Mouse (Mus musculus) embryonic stem cell, embryonic (primary cell): ENCODE measurements at regions not wholly inside any gene's neighbourhood (a gene's known extent, or its start where the extent isn't known, plus 50 kb on each side); places are given as distances from the start of the nearest gene placed in this dataset.

ENCODE experiments used
- CTCF ChIA-PET, 4 experiments: fragments of 300-600 bp in 2 of 4; fragments of 350-600 bp in 2 of 4; sonication (Branson Sonifier 250); formaldehyde crosslinking; loops; one replicate each; lab custom pipeline; 2022; ENCODE audit warnings: inconsistent platforms in 2 of 4; lab: Charles Lee
- POLR2A ChIA-PET, 4 experiments: fragments of 300-600 bp in 2 of 4; fragments of 350-600 bp in 2 of 4; sonication (Branson Sonifier 250); formaldehyde crosslinking; loops; one replicate each; lab custom pipeline; 2022; ENCODE audit warnings: antibody characterized with exemption in 4 of 4, inconsistent platforms in 1 of 4; lab: Charles Lee

DNA sequence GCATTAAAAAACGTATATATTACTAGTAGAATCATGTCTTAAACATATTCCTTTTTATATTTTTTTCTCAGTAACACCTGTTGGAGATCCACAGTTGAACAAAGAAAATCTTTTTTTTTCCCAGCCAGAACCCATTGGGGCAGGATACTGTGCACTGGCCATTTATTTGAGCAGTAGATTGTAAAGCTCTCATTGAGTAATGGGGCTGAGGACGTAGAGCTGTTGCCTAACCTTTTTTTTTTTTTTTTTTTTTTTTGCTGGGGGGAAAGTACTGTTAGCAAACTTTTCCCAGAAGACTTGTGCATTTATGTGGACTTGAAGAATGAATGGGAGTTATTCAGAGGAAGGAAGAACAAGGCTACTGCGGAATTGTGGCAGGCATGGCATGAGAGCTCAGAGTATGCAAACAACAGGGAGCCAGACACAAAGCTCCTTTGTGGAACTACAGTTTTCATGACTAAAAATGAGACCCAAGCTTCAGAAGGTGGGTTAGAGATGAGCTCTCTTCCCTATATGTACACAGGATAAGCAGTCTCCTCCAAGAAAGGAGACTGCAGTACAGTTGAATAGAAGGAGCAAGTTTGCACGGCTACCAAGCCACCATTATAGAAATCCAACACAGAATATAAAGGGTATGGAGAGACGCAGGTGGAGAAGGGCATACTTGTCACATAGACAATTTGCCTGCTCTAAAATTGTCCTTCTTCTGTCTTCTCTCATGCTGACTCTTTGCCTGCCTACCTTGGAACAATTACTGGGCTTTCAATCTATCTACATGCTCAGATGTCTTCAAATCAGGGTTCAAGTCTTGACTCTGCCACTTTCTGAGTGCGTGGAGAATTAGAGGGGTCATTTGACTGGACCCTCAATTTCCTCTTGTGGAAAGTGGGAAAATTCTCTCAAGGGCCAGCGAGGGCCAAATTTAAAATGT, 100.7 kb upstream of the Hs3st1 start:
- POLR2A ChIA-PET: interaction anchor here in 1 of 4 experiments (0.7 kb wide), 2 partner anchors 141 to 258 kb away, joined by 4 read pairs; no protein-coding TSS in a partner anchor

DNA sequence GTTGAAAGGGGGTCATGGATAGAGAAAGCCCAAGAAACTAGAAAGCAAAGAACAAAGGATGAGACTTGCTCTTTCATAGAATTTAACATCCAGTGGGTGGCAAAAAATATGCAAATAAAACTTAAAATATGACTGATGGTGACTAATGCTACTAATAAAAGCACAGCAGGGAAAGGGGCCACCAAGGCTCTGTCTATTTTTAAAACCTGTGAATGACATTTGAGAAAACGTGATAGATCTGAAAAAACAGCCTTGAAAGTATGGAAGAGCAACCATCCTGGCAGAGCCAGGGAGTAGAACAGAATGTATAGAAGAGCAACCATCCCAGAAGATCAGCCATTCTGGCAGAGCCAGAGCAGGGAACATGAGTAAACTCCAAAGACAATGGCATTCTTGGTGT, 91.9 kb upstream of the Hs3st1 start:
- ChIA-PET CTCF (no interaction called here), POLR2A (no interaction called here)

More for the DNA sequence above, 100.7 kb upstream of the Hs3st1 start:
- CTCF ChIA-PET: no interaction called here

DNA sequence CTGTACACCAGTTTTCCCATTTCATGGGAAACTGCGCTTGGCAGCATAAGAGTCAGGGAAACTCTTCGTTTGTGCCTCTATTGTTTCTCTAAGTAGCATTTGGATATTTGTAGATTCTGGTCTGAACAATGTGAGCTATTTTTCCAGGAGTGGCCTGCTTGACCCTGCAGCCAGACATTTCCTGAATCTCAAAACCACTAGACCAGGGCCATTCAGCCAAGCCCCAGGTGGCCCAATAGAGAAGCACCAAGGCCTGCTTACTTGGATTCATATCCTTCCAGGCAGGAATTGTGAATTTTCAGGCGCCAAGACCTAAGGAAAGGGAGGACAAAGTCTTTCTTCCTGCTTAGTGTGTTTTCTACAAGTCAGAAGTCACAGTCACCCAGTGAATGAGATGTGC, 85.9 kb upstream of the Hs3st1 start:
- CTCF ChIA-PET: no interaction called here
- POLR2A ChIA-PET: no interaction called here

DNA sequence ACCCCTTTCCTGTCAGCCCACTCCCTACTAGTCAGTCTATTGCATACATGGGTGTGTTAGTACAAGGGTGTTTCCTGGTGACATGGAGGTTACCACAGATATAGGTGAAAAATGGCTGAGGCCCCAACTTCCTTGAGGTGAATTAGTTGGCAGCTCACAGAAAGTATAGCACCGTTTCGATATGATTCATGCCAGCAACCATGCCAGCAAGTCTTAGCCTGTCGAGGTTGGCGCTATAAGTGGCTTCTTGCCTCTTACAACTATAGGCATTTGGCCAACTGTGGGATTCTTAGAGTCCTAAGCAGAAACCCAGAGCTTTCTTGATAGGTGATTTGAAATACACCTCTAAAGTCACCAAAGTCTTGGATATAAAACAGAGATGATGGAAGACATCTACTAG, 85.3 kb upstream of the Hs3st1 start:
- ChIA-PET POLR2A (no interaction called here), CTCF (no interaction called here)

DNA sequence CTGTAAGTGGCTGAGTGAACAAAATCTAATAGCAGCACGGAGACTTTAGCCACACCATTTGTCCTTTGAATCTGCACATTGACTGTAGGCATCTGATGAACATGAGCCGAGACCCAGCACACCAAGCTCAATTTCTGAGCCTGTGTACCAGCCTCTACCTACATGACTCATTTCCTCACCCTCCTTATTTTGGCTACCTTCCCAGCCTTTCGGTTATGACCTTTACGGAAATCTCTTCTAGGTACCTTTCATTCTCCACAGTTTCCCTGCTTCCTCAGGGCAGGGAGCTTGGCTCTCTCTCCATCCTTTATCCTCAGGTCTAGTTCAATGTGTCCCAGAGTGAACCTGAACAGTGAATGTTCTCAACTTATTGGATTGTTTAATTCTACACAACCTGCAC, 77.3 kb upstream of the Hs3st1 start:
- POLR2A ChIA-PET: no interaction called here
- CTCF ChIA-PET: no interaction called here

DNA sequence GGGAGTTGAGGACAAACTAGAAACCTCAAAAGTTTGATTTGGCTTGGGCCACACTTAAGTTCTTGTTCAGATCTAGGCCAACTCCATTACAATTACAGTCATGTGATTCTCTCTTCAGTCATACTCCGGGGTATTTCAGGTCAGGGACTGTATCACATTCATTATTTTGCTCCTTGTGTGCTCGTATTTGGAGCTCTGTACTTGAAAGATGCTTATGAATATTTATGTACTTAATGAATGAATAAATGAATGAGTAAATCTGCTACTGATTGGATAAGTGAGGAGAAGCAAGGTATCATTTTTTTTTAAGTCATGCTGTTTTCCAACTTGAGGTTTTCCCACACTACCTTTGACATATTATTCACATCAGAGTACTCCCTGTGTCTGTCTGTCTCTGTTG, 69.4 kb upstream of the Hs3st1 start:
- CTCF ChIA-PET: no interaction called here

DNA sequence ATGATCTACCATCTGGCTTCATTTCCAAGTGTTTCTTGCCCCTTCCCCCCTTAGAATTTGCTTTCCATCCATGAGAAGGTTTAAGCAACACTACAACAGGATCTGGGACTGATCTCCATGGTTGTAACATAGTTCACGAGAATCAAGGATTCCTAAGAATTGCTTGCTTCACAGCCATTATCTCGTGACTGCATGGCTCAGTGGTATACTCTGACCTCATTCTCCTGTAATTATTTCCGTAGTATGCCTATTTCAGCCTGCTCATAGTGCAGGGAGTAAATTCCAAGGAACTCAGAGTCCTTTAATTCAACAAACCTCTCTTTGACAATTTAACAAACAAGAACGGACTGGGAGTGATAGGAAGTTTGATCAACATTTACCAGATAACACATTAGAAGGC, 51.4 kb upstream of the Hs3st1 start:
- ChIA-PET CTCF (no interaction called here), POLR2A (no interaction called here)

More for the DNA sequence above, 69.4 kb upstream of the Hs3st1 start:
- POLR2A ChIA-PET: no interaction called here
